Mouse (Mus musculus): ENCODE data around the gene Cd200r1. TPM values are rescaled to one million over a fixed set of nuclear protein-coding genes. Genes with fewer than 3 reads are reported as not detected.

Cd200r1 gene
- not detected in 2 replicates for polyA plus RNA-seq (2011; ENCODE audit: insufficient read depth, insufficient read length, low read depth, missing spikeins)

- peaks cover 6% of the 10 kb centered on the region for H3K4me1 ChIP-seq (ENCODE audit: control insufficient read depth, insufficient read depth, low read length)
- no peak within 1 kb of the TSS for H3K9ac ChIP-seq (ENCODE audit: low read depth, poor library complexity, severe bottlenecking)
- no peak within 1 kb of the TSS for H3K27ac ChIP-seq (ENCODE audit: insufficient read depth, low read length)
- H3K36me3 ChIP-seq (ENCODE audit: control insufficient read depth, insufficient read depth, low read length, poor library complexity, severe bottlenecking): no peaks in the 10 kb centered on the region
- H3K9me3 ChIP-seq (replicated peaks; ENCODE audit: control insufficient read depth, insufficient read depth, low read length, poor library complexity, severe bottlenecking): no peaks in the 10 kb centered on the region
- no peaks in the 10 kb centered on the region; the same call in 1 of the 2 replicates for H3K27me3 ChIP-seq (ENCODE audit: control insufficient read depth, insufficient read depth, low read length, poor library complexity, severe bottlenecking)
- TF ChIP-seq EP300 (IDR thresholded peaks at IDR 0.05; ENCODE audit: insufficient read depth, low read depth, low read length) (no peak), CTCF (IDR thresholded peaks at IDR 0.05; ENCODE audit: low read depth, low read length) (no peak), POLR2A (IDR thresholded peaks at IDR 0.05; ENCODE audit: insufficient read depth, low read length) (no peak)
- H3K4me3 ChIP-seq (ENCODE audit: low read depth, low read length): no peak within 1 kb of the TSS
Observed at GRCm38 (mm10) chr16:44765555-44766319, at the start of gene Cd200r1. TSS of gene Cd200r1 (plus strand) at chr16:44765736.

DNA sequence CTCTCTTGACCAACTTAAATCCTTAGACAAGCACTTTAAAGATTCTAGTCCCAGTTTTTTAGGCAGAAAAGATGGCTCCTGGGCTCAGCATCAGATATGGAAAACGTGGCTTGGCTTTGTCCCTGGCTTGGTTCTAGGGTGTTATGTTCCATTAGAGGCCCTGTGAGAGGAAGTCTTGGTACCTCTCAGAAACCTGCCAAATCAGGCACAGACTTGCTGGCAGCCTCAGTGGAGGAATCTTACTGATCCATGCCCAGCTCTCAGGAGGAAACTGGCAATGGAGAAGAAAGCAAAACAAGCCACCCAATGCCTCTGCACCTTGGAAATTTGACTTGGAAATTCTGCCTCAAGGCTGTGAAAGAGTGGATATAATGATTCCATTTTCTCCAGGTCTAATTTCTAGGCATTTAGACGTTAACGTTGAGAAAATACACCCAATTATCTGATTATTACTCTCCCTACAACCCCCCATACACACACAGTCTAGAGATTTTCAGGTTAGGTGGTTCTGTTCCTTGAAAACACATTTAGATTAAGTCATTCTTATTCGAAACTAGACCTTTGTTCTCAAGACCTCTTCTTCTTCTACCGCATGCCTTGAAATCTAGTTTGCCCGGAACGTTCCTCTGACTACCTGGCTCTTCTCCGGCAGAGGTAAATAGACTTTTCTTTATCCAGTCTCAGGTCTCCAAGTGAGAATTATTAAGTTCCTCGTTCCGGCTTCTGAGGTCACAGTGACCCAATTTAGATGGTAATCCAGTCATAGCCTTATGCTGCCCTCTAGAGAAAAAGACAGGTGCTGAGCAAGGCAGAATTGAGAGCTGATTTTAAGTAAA, 49.0 kb upstream of the Cd200r1 start:
- peaks cover 11% of the 10 kb centered on the region for H3K36me3 ChIP-seq (ENCODE audit: control insufficient read depth, insufficient read depth, low read length, poor library complexity, severe bottlenecking)
- H3K9me3 ChIP-seq (replicated peaks; ENCODE audit: control insufficient read depth, insufficient read depth, low read length, poor library complexity, severe bottlenecking): no peaks in the 10 kb centered on the region
- no peaks in the 10 kb centered on the region for H3K27me3 ChIP-seq (ENCODE audit: control insufficient read depth, insufficient read depth, low read length, poor library complexity, severe bottlenecking)
- H3K9ac ChIP-seq (ENCODE audit: low read depth, poor library complexity, severe bottlenecking): no peak overlapping the region
- H3K4me1 ChIP-seq (ENCODE audit: control insufficient read depth, insufficient read depth, low read length): peaks cover 2% of the 10 kb centered on the region
- no peak overlapping the region for H3K4me3 ChIP-seq (ENCODE audit: low read depth, low read length)
- TF ChIP-seq POLR2A (IDR thresholded peaks at IDR 0.05; ENCODE audit: insufficient read depth, low read length) (no peak), EP300 (IDR thresholded peaks at IDR 0.05; ENCODE audit: insufficient read depth, low read depth, low read length) (no peak), CTCF (IDR thresholded peaks at IDR 0.05; ENCODE audit: low read depth, low read length) (no peak)
- H3K27ac ChIP-seq (ENCODE audit: insufficient read depth, low read length): no peak overlapping the region; the same call in 1 of the 2 replicates

DNA sequence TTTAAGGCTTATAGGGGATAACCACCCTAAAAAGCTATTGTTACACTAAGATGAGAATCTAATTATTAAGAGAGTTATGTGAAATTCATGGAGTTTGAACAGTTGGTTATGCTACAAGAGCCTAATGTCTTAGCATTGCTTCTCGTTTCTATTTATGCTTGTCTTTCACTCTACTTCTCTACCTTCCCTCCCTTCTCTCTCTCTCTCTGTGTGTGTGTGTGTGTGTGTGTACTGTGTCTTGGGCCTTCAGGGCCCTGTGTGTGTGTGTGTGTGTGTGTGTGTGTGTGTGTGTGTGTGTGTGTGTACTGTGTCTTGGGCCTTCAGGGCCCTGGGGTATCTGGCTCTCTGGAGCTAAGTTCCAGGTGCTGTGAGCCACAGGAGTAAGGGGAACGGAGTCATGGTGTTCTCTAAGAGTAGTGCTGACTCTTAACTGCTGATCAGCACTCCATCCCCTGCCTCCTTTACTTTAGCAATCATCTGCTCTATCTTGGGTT, 48.3 kb upstream of the Cd200r1 start:
- peaks cover 2% of the 10 kb centered on the region for H3K4me1 ChIP-seq (ENCODE audit: control insufficient read depth, insufficient read depth, low read length)
- peaks cover 11% of the 10 kb centered on the region for H3K36me3 ChIP-seq (ENCODE audit: control insufficient read depth, insufficient read depth, low read length, poor library complexity, severe bottlenecking)
- TF ChIP-seq CTCF (IDR thresholded peaks at IDR 0.05; ENCODE audit: low read depth, low read length) (no peak), EP300 (IDR thresholded peaks at IDR 0.05; ENCODE audit: insufficient read depth, low read depth, low read length) (no peak), POLR2A (IDR thresholded peaks at IDR 0.05; ENCODE audit: insufficient read depth, low read length) (no peak)
- no peak overlapping the region for H3K9ac ChIP-seq (ENCODE audit: low read depth, poor library complexity, severe bottlenecking)
- H3K27ac ChIP-seq (ENCODE audit: insufficient read depth, low read length): no peak overlapping the region; the same call in none of the 2 replicates
- H3K4me3 ChIP-seq (ENCODE audit: low read depth, low read length): no peak overlapping the region
- no peaks in the 10 kb centered on the region for H3K27me3 ChIP-seq (ENCODE audit: control insufficient read depth, insufficient read depth, low read length, poor library complexity, severe bottlenecking)
- H3K9me3 ChIP-seq (replicated peaks; ENCODE audit: control insufficient read depth, insufficient read depth, low read length, poor library complexity, severe bottlenecking): no peaks in the 10 kb centered on the region

GRCm38 (mm10) chr16:44717838-44718237, 47.7 kb upstream of the Cd200r1 start:
- no peak for TF ChIP-seq EP300 (IDR thresholded peaks at IDR 0.05; ENCODE audit: insufficient read depth, low read depth, low read length)
- no peak for TF ChIP-seq CTCF (IDR thresholded peaks at IDR 0.05; ENCODE audit: low read depth, low read length)
- no peak for TF ChIP-seq POLR2A (IDR thresholded peaks at IDR 0.05; ENCODE audit: insufficient read depth, low read length)

DNA sequence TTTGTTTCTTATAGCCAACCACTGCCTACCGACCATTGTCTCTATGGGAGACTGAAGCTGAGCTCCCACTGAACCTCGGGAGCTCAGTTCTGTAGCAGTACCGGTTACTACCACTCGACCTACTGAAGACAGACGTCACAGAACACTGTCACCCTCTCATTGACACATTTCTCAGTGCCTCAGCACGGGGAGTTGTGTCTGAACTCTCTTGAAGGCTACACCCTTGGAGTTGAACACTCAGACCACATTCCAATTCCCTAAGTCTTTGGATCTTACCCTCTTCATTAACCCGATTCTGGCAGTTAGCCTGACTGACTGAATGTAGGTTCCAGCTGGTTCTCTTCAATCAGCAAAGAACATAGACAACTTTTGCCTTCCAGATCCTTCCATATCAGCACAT, 46.2 kb upstream of the Cd200r1 start:
- Histone ChIP-seq H3K36me3 (ENCODE audit: control insufficient read depth, insufficient read depth, low read length, poor library complexity, severe bottlenecking) (peaks cover 11% of the 10 kb centered on the region), H3K27me3 (ENCODE audit: control insufficient read depth, insufficient read depth, low read length, poor library complexity, severe bottlenecking) (no peaks in the 10 kb centered on the region), H3K4me3 (ENCODE audit: low read depth, low read length) (no peak overlapping the region), H3K4me1 (ENCODE audit: control insufficient read depth, insufficient read depth, low read length) (peaks cover 4% of the 10 kb centered on the region), H3K9ac (ENCODE audit: low read depth, poor library complexity, severe bottlenecking) (no peak overlapping the region), H3K9me3 (replicated peaks; ENCODE audit: control insufficient read depth, insufficient read depth, low read length, poor library complexity, severe bottlenecking) (no peaks in the 10 kb centered on the region), H3K27ac (ENCODE audit: insufficient read depth, low read length) (no peak overlapping the region)
- no peak for TF ChIP-seq POLR2A (IDR thresholded peaks at IDR 0.05; ENCODE audit: insufficient read depth, low read length)
- no peak for TF ChIP-seq CTCF (IDR thresholded peaks at IDR 0.05; ENCODE audit: low read depth, low read length)
- no peak for TF ChIP-seq EP300 (IDR thresholded peaks at IDR 0.05; ENCODE audit: insufficient read depth, low read depth, low read length)

More at GRCm38 (mm10) chr16:44717838-44718237, 47.7 kb upstream of the Cd200r1 start:
- Histone ChIP-seq H3K4me3 (ENCODE audit: low read depth, low read length) (no peak overlapping the region), H3K4me1 (ENCODE audit: control insufficient read depth, insufficient read depth, low read length) (peaks cover 3% of the 10 kb centered on the region), H3K9me3 (replicated peaks; ENCODE audit: control insufficient read depth, insufficient read depth, low read length, poor library complexity, severe bottlenecking) (no peaks in the 10 kb centered on the region), H3K27me3 (ENCODE audit: control insufficient read depth, insufficient read depth, low read length, poor library complexity, severe bottlenecking) (no peaks in the 10 kb centered on the region), H3K36me3 (ENCODE audit: control insufficient read depth, insufficient read depth, low read length, poor library complexity, severe bottlenecking) (peaks cover 11% of the 10 kb centered on the region), H3K9ac (ENCODE audit: low read depth, poor library complexity, severe bottlenecking) (no peak overlapping the region), H3K27ac (ENCODE audit: insufficient read depth, low read length) (no peak overlapping the region)
